Mouse (Mus musculus): ENCODE measurements around the gene Arhgap44.

The Arhgap44 gene

DNA sequence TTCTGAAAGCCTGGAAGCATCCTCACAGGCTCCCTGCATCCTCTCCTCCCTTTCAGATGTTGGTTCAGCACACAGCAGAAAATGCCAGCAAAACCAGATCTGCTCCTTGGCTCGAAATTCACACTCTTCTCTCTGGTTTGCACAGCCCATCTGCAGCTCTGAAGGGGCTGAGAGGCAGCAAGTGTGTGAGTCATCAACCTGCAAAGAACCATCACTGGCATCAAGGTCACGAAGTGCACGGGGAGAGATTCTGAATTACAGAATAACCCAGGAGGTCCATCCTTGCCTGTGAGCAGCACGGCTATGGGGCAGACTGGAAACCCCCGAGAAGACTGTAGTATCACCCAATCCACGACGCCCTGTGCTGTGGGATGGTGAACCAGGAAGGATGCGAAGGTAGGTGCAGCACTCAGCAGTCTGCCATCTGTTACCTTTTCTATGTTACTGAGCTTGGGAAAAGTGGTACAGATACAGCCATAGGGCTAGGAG, 27.5 kb downstream of the Arhgap44 start:
- DNase-seq = no peak

DNA sequence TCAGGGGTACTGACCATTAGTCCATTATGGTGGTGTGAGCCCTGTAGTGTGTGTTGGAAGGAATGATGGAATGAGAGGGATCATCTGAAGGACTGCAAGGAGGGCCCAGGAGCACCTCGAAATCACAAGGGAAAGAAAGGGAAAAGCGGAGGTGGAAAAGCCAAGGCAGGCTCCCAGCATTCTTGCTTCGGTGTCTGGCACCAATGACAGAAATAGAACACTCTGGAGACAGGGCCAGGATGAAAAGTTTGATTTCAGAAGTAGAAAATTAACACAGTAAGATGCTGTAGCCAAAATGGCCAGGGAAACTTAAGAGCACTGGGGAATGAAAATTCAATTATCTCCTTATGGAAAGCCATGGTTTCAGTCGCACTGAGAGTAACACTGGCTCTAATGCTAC, 29.1 kb downstream of the Arhgap44 start:
- DNase-seq = no peak

DNA sequence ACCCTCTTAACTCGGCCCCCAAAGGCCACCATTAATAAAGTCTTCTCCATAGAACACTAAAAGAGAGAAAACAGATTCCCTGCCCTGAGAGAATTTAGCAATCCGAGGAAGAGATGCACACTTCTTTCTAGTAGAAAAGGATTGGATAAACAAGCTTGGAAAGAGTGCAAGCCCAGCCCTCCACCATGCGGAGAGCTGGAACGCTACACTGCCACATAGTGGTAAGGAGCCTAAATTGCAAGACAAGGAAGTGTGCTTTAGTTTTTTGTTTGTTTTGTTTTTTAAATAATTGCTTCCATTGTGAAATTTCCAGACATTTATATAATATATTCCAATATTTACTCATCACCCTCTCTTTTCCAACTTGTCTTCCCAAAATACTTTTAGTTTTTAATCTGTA, 33.7 kb downstream of the Arhgap44 start:
- DNase-seq = no peak

DNA sequence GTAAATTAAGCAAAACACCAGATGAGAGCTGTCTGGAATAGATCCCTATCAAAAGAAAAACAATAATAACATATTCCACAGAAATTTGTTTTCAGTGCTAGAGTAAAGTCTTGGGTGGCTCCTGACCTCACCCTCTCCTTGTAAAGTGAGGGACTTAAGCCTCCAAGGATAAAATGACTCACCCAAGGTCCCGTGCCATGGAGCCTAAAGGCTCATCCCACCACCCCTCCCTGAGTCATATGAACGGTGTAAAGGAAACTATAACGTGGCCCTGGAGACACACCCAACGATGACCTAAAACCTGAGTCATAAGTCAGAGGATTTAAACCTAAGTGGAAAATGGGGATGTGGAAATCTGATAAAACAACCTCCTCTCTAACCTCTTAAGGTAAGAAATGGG, 34.1 kb downstream of the Arhgap44 start:
- DNase-seq = no peak

DNA sequence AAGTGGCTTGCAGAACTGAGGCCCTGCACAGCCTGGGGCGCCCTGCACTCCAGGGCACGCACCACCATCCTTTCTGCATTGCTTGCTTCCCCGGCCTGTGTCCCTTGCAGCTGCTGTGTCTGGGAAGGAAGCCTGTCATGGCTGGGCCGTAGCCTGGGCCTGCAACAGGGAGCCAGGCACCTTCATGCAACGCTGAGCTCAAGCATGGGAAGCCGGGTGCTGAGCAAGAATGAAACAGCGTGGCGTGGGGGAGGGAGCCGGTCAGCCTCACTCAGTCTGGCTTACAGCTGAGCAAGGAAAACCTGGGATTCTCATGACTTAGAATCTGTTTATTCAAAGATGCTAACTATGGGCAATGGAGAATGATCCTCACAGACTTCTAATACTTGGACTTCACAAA, 36.2 kb downstream of the Arhgap44 start:
- no peak for DNase-seq

DNA sequence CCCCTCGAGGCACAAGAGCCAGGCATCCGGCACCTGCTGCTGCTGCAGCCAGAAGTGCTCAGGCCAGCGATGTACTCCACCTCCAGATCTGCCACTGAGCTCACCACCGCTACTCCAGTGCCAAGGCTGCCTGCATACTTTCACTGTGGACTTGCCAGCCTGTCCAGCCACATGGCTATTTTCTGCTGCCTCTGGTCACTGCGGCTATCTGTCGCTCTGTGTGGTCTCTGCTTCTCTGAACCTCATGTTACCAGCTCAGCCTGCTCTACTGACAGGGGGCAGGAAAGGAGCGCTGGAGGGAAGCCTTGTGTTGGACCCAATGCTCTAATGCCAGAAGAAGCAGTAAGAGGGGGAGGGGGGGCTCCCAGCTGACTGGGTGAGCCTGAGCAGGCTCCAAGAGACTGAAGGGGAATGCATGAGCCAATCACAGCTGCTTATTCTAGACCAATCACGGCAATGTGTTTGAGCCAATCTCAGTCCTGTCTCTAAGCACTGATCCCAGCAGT, 37.8 kb downstream of the Arhgap44 start:
- no peak for DNase-seq

DNA sequence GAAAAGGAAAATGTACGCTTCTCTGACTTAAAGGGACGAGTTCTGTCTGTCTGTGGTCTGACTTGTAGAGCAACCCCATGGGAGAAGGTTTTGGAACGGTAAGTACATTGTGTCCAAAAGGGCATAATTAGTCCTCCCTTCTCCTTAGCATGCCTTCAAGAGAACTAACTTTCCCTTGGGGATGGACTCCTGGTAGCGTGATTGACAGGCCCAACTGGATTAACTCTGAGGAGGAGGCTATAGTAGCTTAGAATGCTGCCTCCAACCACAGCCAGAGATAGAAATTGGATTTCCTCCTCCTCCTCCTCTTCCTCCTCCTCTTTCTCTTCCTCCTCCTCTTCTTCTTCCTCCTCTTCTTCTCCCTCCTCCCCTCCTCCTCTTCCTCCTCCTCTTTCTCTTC, 42.5 kb downstream of the Arhgap44 start:
- DNase-seq = no peak

DNA sequence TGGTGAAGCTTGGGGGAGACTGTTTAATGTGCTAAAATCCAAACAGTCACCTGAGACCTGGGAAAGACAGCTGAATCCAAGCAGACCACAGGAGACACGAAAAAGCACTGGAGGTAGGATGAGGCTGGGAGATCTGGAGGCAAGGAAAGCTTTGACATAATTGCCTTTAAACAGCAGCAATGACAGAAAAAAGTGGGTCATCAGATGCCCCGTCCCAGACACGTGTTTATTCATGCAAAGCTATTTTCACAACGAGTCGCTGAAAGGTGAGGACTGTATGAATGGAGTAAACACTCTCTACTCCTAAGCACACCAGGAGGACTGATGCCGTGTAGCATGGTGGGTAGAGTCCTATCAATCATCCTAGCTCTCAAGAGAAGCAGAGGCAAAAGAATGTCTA, 47.0 kb downstream of the Arhgap44 start:
- no peak for DNase-seq

DNA sequence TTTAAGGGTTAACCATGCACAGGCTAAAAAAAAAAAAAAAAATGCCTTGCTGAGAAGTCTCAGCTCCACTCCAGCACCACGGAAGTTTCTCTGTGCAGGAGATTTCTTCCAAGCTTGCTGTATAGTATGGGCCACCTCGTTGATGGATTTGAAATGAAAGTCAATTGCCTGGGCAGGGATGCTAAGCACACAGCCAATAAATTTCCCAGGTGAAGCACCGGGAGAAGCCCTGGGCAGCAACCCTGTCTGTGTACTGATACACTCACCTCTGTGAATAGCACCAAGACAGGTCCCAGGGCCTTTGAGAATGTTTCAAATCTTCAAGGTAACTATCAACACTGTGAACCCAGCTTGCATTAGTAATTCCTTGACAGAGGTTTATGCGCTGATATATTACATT, 50.7 kb downstream of the Arhgap44 start:
- no peak for DNase-seq

DNA sequence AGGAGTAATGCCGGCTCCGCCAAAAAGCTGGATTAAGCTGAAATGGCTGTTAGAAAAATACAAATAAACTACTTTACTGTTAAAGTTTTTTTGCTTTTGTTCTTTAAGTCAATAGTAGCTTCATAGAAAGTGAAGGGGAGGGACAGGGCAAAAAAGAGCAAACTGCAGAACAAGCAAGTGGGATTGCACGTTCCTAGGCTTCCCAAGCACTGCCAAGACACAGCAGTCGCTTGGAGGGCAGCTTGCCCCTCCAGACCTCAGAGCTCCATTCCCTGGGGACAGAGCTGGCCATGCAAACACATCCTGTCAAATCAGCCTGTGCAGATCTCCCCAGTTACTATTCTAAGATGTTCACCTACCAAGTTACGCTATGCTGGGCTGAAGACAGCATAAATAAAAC, 51.1 kb downstream of the Arhgap44 start:
- no peak for DNase-seq

DNA sequence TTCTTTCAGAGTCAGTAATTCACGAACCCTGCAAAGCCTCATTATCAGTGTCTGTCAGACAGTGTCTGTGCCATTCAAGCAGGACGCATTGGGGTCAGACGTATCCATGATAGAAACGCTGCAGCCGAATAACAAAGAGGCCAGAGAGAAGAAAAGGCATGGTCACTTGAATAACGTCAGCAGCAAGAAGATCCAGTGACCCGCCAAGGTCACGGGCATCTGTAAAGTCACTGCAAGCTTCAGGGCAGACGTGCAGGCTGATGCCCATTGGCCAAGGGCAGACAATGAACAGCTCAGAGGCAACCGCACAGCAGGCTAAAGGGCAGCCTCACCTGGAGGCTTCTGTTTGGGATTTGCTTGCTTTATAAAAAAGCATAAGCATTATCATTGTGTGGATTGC, 52.7 kb downstream of the Arhgap44 start:
- no peak for DNase-seq

DNA sequence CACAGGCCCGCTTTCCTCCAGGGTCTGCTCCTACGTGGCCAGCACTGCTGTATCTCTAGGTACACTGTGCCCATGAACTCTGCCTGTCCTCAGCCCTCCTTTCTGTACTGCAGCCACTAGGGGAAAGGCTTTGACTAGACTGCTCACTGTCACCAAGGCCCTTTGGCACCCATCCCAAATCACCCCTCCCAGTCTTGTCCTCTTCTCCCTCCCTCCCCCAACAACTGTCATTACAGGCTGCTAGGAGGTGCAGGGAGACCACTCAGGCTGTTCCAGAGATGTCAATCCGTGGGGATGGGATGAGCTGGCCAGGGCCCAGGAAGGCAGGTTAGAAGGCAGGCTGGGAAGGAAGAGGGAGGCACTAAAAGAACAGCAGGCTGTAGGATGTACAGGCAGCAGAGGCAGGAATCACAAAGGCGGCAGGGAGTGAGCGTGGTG, 55.0 kb downstream of the Arhgap44 start:
- no peak for DNase-seq

DNA sequence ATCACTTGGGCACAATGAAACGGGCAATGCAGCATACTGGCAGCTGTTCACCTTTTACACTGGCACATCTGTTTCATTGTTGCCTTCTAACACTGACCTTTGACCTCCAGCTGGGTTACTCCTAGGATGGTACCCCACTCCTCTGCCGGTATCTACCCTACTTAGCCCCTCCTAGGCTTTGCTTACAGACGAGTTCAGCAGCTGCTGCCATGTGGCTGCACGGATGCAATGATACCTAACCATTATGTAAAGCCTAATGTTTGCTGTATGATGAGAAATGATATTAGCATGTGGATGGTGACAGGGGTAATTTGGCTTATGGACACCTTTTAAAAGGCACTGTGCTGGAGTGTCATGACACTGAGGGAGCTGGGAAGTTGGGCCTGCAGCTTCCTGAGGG, 55.6 kb downstream of the Arhgap44 start:
- DNase-seq = no peak

DNA sequence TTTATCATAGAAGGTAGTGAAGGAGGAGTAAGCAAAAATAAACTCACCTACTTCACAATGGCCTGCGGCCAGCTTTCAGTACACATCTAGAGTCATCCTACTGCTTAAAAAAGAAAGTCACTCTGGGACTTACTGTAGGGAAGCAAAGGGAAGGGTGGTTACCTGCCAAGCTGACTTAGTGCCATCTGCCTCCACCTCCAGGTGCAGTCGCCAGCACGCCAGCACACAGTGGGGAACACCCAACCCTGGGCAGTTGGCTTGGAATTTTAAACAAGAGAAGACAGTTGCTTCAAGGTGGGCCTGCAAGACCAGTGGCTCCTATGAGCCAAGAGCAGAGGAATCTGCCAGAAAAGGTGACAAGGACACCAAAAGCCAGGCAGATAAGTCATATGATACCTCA, 58.7 kb downstream of the Arhgap44 start:
- no peak for DNase-seq

DNA sequence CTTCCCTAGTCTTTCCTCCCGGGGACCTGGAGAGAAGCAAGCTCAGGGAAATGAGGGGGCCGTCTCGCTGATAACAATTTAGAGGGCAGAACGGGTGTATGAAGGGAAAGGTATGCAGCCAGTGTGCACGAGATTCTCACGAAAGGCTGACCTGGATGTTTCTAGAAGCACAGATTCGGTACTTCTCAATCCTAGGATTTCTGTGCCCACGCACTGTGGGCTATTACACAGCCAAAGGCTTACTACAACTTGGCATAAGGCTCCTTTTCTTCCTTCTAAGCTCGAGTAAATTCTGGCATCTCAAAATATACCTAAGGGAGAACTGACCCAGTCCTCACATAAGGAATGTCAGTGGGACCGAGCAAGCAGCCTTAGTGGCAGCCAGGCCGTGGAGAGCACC, 61.6 kb downstream of the Arhgap44 start:
- no peak for DNase-seq

DNA sequence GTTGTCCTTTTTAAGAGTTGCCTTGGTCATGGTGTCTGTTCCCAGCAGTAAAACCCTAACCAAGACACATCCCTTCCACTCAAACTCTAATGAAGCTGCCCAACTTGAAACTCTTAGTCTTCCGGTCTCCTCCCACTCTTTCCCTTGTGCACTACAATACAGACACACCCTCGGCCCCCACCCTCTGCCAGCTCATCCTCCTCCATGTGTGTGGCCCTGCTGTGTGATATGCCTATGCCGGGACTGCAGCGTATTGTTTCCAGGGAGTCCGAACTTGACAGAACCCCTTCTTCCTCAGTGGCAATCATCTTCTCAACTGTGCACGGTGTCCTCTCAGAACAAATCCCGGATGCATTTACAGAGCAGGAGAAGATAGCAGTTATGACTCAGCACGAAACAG, 62.7 kb downstream of the Arhgap44 start:
- no peak for DNase-seq

DNA sequence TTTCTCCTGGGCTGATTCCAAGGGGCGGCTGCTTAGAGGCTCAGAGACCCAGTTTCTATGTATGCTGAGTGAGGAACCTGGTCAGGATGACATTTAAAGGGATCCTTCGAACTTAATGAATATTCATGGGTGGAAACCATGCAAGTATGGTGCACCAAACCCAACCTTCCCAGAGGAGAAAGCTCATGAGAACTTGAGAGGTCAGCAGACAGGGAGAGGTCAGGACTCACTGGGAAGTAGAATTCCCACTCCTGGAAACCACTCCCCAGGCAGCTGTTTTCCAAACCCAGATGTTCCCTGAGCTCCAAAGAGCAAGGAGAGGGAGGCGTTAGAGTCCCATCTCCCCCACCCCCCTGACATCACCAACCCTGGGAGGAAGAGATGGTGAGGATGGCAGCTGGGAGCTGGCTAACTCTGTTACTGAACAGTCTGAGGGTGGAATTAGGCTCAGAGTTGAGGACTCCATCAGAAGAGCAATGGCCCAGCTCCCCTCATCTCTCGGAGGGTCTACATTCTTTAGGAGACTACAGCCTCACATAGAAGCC, 65.2 kb downstream of the Arhgap44 start:
- DNase-seq = no peak

DNA sequence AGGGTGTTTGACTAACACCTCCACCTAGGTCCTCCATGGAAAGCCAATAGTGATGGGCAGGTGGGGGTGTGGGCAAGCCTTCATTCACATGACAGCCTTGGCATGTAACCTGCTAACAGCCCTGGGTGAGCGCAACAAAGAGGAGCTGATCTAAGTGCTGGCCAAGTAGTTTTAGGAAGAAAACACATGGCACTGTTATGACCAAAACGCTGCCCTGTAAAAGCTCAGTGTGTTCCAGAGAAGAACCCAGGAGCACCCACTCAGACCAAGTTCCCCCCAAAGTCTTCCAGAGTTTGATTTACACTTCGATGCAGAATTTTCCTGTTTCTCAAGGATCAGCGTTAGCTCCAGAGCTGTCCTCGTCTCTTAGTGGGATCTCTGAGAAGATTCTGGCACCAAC, 65.9 kb downstream of the Arhgap44 start:
- DNase-seq = no peak

DNA sequence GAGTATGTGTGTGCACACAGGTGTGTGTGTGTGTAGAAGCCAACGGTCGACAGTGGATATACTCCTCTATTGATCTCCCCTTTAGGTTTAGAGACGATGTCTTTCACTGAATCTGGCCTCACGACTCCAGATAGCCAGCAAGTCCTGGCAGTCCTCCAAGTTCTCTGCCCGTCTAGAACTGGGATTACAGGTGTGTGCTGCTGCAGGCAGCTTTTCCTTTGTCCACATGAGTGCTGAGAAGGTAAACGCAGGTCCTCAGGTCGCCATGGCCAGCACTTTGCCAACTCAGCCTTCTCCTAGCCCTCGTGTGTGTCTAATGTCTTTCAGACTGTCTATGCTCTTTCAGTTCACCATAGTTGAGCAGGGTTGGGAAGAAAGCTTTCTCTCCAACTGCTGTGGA, 69.9 kb downstream of the Arhgap44 start:
- DNase-seq = no peak

DNA sequence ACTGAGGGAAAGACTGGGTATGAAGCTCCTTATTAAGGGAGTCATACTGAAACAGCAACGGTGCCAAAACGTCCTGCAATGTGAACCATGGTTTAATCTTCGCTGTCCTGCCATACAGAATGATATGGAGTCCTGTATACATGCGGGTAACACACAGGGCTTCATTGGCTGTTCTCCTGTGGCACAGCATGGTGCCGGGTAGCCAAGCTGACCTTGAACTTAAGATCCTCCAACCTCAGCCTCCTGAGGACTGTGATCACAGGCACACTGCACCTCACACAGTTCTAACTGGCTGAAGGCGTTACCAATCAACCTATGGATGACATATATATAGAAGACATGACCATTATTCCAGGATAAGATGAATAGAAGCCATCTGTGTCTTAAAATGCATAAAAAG, 72.4 kb downstream of the Arhgap44 start:
- no peak for DNase-seq

DNA sequence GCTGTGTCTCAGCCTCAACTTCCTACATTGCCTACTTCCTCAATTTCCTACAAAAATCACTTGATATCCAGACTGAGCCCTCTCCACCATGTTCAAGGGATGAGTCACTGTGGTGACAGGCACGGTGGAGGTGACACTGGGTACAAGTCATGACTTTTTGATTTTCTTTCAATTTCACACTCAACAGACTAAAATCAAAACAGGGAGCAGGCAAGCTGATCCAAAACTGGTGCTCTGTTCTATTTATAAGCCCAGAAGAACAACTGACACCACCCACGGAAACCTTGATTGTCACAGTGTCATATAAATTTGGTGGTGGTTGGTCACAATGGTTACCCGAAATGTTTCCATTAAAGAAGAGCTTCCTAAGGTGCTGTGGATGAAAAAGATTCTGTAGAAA, 72.8 kb downstream of the Arhgap44 start:
- DNase-seq = no peak

DNA sequence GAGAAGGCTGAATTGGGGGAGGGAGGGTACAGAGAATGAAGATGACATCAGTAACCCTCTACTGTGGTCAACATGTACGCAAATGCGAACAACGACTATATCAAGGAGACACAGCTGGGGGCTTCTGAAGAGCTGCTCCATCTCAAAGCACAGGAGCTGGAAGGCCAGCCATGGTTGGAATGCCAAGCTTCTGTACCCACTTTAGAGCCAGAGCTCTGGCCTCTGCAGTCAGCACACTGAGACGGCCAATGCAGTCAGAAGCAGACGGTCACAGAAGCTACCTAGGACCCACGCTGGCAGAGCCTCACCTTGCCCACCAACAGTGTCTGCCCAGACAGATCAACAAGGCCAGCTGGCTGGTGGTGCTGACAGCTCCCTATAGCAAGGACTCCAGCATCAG, 73.5 kb downstream of the Arhgap44 start:
- no peak for DNase-seq

DNA sequence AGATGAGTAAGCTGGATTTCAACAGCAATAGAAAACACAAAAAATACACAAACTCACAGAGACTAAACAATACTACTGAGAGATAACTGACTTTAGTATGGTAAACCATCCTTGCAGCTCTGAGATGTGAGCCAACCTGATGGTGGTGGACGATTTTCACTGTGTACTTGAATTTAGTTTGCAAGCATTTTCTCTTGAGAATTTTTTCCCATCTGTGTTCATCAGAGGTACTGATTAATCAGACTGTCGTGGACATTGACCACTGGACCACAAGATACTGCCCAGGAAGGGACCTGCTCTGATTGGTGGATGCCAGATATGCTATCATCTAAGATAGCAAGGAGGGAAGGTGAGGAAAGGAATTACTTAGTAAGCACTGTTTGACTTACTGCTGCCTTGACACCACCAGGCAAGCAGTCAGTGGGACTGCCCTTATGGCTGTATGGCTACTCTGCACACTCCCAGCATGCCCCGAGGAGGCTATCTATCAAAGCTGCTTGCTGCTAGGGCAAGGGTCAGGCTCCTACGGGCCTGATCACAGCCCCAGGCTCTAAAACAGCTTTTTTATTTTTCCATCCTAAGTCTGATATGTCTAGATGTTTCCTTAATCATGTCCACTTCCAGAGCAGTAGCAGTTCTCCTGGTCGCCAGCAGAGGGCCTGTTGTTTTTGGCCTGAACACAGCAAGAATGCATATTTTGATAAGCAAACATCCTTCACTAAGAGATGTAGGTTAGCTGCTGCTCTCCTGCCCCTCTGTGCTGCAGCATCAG, 74.1 kb downstream of the Arhgap44 start:
- peak; percentile 6 for DNase-seq

DNA sequence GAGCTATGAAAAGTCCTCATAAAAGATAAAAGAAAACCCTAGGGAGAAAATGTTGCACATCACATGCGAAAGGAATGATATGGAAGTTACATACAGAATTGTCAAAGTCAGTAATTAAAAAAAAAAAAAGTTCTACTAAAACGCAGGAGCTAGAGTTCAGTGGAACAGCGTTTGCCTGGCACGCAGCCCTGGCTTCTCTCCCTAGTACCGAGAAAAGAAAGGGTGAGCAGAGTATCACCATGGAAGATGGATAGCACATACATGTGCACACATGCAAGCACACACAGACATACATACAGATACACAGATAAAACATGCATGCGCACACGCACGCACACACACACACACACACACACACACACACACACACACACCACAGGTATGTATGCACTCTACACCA, 82.0 kb downstream of the Arhgap44 start:
- no peak for DNase-seq

DNA sequence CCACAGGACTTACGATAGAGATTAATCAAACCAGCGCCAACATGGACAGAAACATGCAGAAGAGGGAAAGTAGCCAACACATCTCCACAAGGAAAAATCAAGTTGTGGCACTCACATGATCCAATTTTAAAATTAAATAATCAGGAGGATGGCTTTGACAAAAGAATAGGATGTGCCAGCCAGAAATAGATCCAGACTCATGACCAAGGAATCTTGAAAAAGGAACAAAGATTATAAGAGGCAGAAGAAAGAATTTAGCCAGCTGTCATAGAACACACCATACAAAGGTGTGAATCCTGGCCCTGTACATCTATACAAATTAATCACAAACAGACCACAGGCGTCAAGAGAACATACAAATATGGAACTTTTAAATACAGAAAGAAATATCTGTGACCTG, 82.5 kb downstream of the Arhgap44 start:
- DNase-seq = no peak

Measured in thymus, postnatal 14 days (tissue).